18 mouse cellular contexts compared by ENCODE assay signal in the genomic region with DNA sequence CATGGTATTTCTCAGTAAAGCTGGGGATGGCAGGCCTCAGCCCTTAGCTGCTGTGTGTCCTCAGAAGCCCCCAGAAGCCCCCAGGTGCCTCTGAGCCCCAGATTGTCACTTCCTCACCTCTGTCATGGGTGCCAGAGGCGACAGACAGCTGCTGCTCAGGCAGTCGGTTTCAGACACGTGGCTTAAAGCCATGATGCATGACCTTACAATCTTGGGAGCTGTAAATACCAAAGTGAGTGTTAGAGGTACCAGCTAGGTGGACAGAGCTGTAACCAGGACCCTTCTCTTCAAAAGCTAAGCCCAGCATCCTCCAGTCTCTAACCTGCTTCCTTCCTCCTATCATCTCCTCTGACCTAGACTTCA. TPM values are rescaled to one million over a fixed set of nuclear protein-coding genes. Genes with fewer than 3 reads are reported as not detected.
DNase-seq lines count a peak whose midpoint lies in the region; ATAC-seq lines count a peak whose summit lies in the region.
"Had no signal": no experiment of that assay in that cellular context is flagged by ENCODE, and none has a peak within 500 bp of the region (broad histone marks: within the 10 kb centered on the region; RNA-seq: fewer than 3 reads in every experiment).

No protein-coding gene starts in this region.

- no peak overlapping the region for H3K9ac ChIP-seq in midbrain, embryonic 11.5 days (ENCODE audit: low read length)
- H3K9ac ChIP-seq in midbrain, embryonic 16.5 days (ENCODE audit: low read depth, low read length), result no peak overlapping the region
- H3K9ac ChIP-seq: embryonic facial prominence, embryonic 12.5 days; forebrain, embryonic 15.5 days; hindbrain, embryonic 14.5 days had no signal

- peak; percentile 61 for DNase-seq in midbrain, embryonic 11.5 days (ENCODE audit: low spot score, missing footprints)
- no peak for DNase-seq in embryo, embryonic 10.5 days (ENCODE audit: low spot score)
- DNase-seq in left cerebral cortex, postnatal 25 days (ENCODE audit: low spot score in 2 of 2), result no peak
- no peak for DNase-seq in kidney, postnatal 36 days
- DNase-seq: adrenal gland, postnatal 14 days; cerebellum, adult 18-20 months; cerebellum, adult 9-11 months; gastrocnemius, postnatal 36 days; heart, adult 18-20 months had no signal

- no peaks in the 10 kb centered on the region for H3K9me3 ChIP-seq in midbrain, embryonic 11.5 days (ENCODE audit: control insufficient read depth, low read length)
- H3K9me3 ChIP-seq in midbrain, embryonic 16.5 days (replicated peaks; ENCODE audit: control insufficient read depth, low read length, poor library complexity, severe bottlenecking), result no peaks in the 10 kb centered on the region
- H3K9me3 ChIP-seq: embryonic facial prominence, embryonic 12.5 days; forebrain, embryonic 15.5 days; G1E; heart, embryonic 10.5 days; hindbrain, embryonic 10.5 days had no signal

- H3K4me1 ChIP-seq in midbrain, embryonic 11.5 days (ENCODE audit: control insufficient read depth, insufficient read depth, low read length), result no peaks in the 10 kb centered on the region
- no peaks in the 10 kb centered on the region for H3K4me1 ChIP-seq in midbrain, embryonic 16.5 days (ENCODE audit: control insufficient read depth, insufficient read depth, low read length)
- H3K4me1 ChIP-seq: embryonic facial prominence, embryonic 12.5 days; forebrain, embryonic 15.5 days; heart, embryonic 10.5 days had no signal

- H3K4me3 ChIP-seq in midbrain, embryonic 11.5 days (ENCODE audit: low read depth, low read length), result no peak overlapping the region
- H3K4me3 ChIP-seq in midbrain, embryonic 16.5 days (ENCODE audit: low read depth, low read length), result no peak overlapping the region
- H3K4me3 ChIP-seq: embryonic facial prominence, embryonic 12.5 days; forebrain, embryonic 15.5 days; heart, embryonic 10.5 days; hindbrain, embryonic 10.5 days had no signal

- intact Hi-C loops in left cerebral cortex, postnatal 25 days (cut with DNase I), result no loop called here

- H3K27ac ChIP-seq in midbrain, embryonic 11.5 days (ENCODE audit: low read depth, low read length), result no peak overlapping the region
- H3K27ac ChIP-seq in midbrain, embryonic 16.5 days (ENCODE audit: low read length), result no peak overlapping the region
- H3K27ac ChIP-seq: embryonic facial prominence, embryonic 12.5 days; forebrain, embryonic 15.5 days; heart, embryonic 10.5 days; hindbrain, embryonic 10.5 days; hindbrain, embryonic 14.5 days had no signal

- H3K27me3 ChIP-seq in midbrain, embryonic 11.5 days (ENCODE audit: control insufficient read depth, insufficient read depth, low read length), result no peaks in the 10 kb centered on the region
- no peaks in the 10 kb centered on the region for H3K27me3 ChIP-seq in midbrain, embryonic 16.5 days (ENCODE audit: control insufficient read depth, insufficient read depth, low read depth, low read length)
- H3K27me3 ChIP-seq: embryonic facial prominence, embryonic 12.5 days; forebrain, embryonic 15.5 days had no signal

- no peaks in the 10 kb centered on the region for H3K36me3 ChIP-seq in midbrain, embryonic 11.5 days (ENCODE audit: control insufficient read depth, insufficient read depth, low read length)
- no peaks in the 10 kb centered on the region for H3K36me3 ChIP-seq in midbrain, embryonic 16.5 days (ENCODE audit: control insufficient read depth, insufficient read depth, low read length)
- H3K36me3 ChIP-seq: embryonic facial prominence, embryonic 12.5 days; forebrain, embryonic 15.5 days; G1E; heart, embryonic 10.5 days; hindbrain, embryonic 10.5 days had no signal

- no peak for ATAC-seq in midbrain, embryonic 11.5 days (ENCODE audit: low FRiP score)
- ATAC-seq in midbrain, embryonic 16.5 days, result no peak
- ATAC-seq in granulocyte monocyte progenitor cell, adult 5-6 weeks (replicated peaks; ENCODE audit: poor library complexity, severe bottlenecking), result peak; percentile 60
- peak; percentile 47; the same call in 1 of the 2 replicates for ATAC-seq in neutrophil, adult 5-6 weeks (ENCODE audit: extremely low read depth, insufficient number of reproducible peaks, low FRiP score, poor library complexity, severe bottlenecking)
- ATAC-seq: forebrain, embryonic 15.5 days had no signal

- no peak overlapping the region for H3K4me2 ChIP-seq in midbrain, embryonic 11.5 days
- H3K4me2 ChIP-seq in midbrain, embryonic 16.5 days (ENCODE audit: low read length), result no peak overlapping the region
- H3K4me2 ChIP-seq: embryonic facial prominence, embryonic 12.5 days; forebrain, embryonic 15.5 days; hindbrain, embryonic 14.5 days had no signal

- WGBS in midbrain, embryonic 11.5 days, result 74% methylated on average over 3 of the region's 3 CpGs
- WGBS in midbrain, embryonic 16.5 days, result 75% methylated on average over 3 of the region's 3 CpGs

RNA-seq across cellular contexts. Expression of gene Ptpn1, which starts 21.7 kb away (rescaled TPM):
- 89.8 and 92.6 TPM in 2 replicates for polyA plus RNA-seq in midbrain, embryonic 11.5 days (2014; fragmentation: Nextera tagmentation; extraction: Ambion mirVana)
- polyA plus RNA-seq in midbrain, embryonic 16.5 days (2015; fragmentation: Nextera tagmentation; extraction: Ambion mirVana), result 79.8 and 86.0 TPM in 2 replicates
- total RNA-seq in granulocyte monocyte progenitor cell, adult 5-6 weeks (2014; fragmentation: Nextera tagmentation), result 20.9 and 31.6 TPM in 2 replicates
- 28.7 and 37.3 TPM in 2 replicates for total RNA-seq in granulocyte monocyte progenitor cell, adult 5-6 weeks (2017)
- total RNA-seq in neutrophil, adult 5-6 weeks (2017), result 159 and 218 TPM in 2 replicates
- total RNA-seq in left cerebral cortex, postnatal 25 days (2021), result 10 to 100 TPM; 56.4 to 59.5 TPM

Comparison
In these comparisons a context has a peak if more than half of its experiments do, and no peak if none do; other contexts are left out.
1. ATAC-seq: peak in granulocyte monocyte progenitor cell, adult 5-6 weeks (single experiment) and neutrophil, adult 5-6 weeks (single experiment); none in midbrain, embryonic 11.5 days (single experiment) and midbrain, embryonic 16.5 days (single experiment).